16 mouse cellular contexts compared by ENCODE assay signal in the genomic region with DNA sequence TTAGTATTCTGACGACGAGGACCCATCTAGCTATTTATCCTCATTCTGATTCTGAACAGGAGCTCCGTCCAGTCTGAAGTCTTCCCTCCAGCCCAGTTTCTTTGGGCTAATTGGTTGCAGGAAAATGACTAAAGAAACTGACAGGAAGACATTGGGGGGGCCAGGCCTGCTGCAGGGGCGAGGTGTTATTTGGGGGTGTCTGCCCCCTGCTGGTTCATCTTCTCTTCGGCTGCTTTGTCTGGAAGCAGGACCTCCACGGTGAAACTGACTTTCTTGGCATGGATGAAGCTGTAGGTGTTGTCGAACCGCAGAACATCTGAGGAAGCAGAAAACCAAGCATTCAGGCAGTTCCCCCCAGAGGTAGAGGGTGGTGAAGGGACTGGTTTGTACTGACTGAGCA. TPM values are rescaled to one million over a fixed set of nuclear protein-coding genes. Genes with fewer than 3 reads are reported as not detected.
DNase-seq lines count a peak whose midpoint lies in the region; ATAC-seq and TF ChIP-seq lines count a peak whose summit lies in the region.
"Had no signal": no experiment of that assay in that cellular context is flagged by ENCODE, and none has a peak within 500 bp of the region (broad histone marks: within the 10 kb centered on the region; RNA-seq: fewer than 3 reads in every experiment).

No protein-coding gene starts in this region.

- no peak overlapping the region for H3K9ac ChIP-seq in kidney, embryonic 14.5 days (ENCODE audit: low read depth, low read length)
- H3K9ac ChIP-seq: limb, embryonic 15.5 days had no signal

- no peaks in the 10 kb centered on the region for H3K9me3 ChIP-seq in kidney, embryonic 14.5 days (ENCODE audit: control insufficient read depth, low read length)
- H3K9me3 ChIP-seq: limb, embryonic 15.5 days; neural tube, embryonic 13.5 days had no signal

- no peak for TF ChIP-seq POLR2A in kidney, adult 2 months (IDR thresholded peaks at IDR 0.05; ENCODE audit: low read depth, low read length)
- TF ChIP-seq POLR2A in spleen, adult 2 months (IDR thresholded peaks at IDR 0.05; ENCODE audit: low read depth, low read length): no peak
- no peak for TF ChIP-seq POLR2A in cortical plate, adult 2 months (IDR thresholded peaks at IDR 0.05; ENCODE audit: extremely low read depth, insufficient read depth, low read length)

- H3K4me1 ChIP-seq in kidney, adult 2 months (ENCODE audit: control insufficient read depth, insufficient read depth, low read length): peaks cover 10% of the 10 kb centered on the region
- H3K4me1 ChIP-seq in kidney, embryonic 14.5 days (ENCODE audit: control insufficient read depth, insufficient read depth, low read length): peaks cover 15% of the 10 kb centered on the region
- peaks cover 10% of the 10 kb centered on the region; the same call in 1 of the 2 replicates for H3K4me1 ChIP-seq in spleen, adult 2 months (ENCODE audit: control insufficient read depth, insufficient read depth, insufficient read length)
- peaks cover 9% of the 10 kb centered on the region for H3K4me1 ChIP-seq in cortical plate, adult 2 months (ENCODE audit: control insufficient read depth, insufficient read depth, low read length)

- no peaks in the 10 kb centered on the region for H3K27me3 ChIP-seq in kidney, adult 2 months (replicated peaks; ENCODE audit: control insufficient read depth, insufficient read depth, low read length)
- no peaks in the 10 kb centered on the region for H3K27me3 ChIP-seq in kidney, embryonic 14.5 days (ENCODE audit: control insufficient read depth, insufficient read depth, low read length)
- no peaks in the 10 kb centered on the region for H3K27me3 ChIP-seq in spleen, adult 2 months (ENCODE audit: control insufficient read depth, insufficient read depth, low read length)
- H3K27me3 ChIP-seq: limb, embryonic 15.5 days; neural tube, embryonic 13.5 days had no signal

- H3K4me2 ChIP-seq in kidney, embryonic 14.5 days (replicated peaks; ENCODE audit: low read depth, low read length): no peak overlapping the region
- H3K4me2 ChIP-seq: limb, embryonic 15.5 days had no signal

- intact Hi-C loops in heart, postnatal 25 days (cut with DNase I): no loop called here

- ATAC-seq in kidney, embryonic 14.5 days (ENCODE audit: low FRiP score, low TSS enrichment): no peak
- ATAC-seq: forebrain, embryonic 16.5 days had no signal

- no peak overlapping the region for H3K4me3 ChIP-seq in kidney, adult 2 months (ENCODE audit: insufficient read depth, low read depth, low read length)
- no peak overlapping the region for H3K4me3 ChIP-seq in kidney, embryonic 14.5 days (ENCODE audit: low read length)
- H3K4me3 ChIP-seq in spleen, adult 2 months (ENCODE audit: extremely low read depth, insufficient read depth, insufficient read length): no peak overlapping the region
- H3K4me3 ChIP-seq in cortical plate, adult 2 months (ENCODE audit: insufficient read depth, low read length): no peak overlapping the region
- H3K4me3 ChIP-seq: limb, embryonic 15.5 days had no signal

- TF ChIP-seq CTCF in kidney, adult 2 months (conservative IDR thresholded peaks at IDR 0.05; ENCODE audit: insufficient read depth, insufficient read length, low read depth, low read length): 0 out of 2 replicates have a peak, but pooled peaks have one; percentile 10
- TF ChIP-seq CTCF in spleen, adult 2 months (IDR thresholded peaks at IDR 0.05; ENCODE audit: extremely low read depth, insufficient read depth, insufficient read length, insufficient replicate concordance): 0 out of 2 replicates have a peak, but pooled peaks have one; percentile 5
- TF ChIP-seq CTCF in cortical plate, adult 2 months (IDR thresholded peaks at IDR 0.05; ENCODE audit: extremely low read depth, insufficient read depth, low read length): 0 out of 2 replicates have a peak, but pooled peaks have one; percentile 11

- no peaks in the 10 kb centered on the region for H3K36me3 ChIP-seq in kidney, adult 2 months (ENCODE audit: control insufficient read depth, insufficient read depth, low read length)
- H3K36me3 ChIP-seq in kidney, embryonic 14.5 days (ENCODE audit: control insufficient read depth, insufficient read depth, low read length): no peaks in the 10 kb centered on the region
- no peaks in the 10 kb centered on the region for H3K36me3 ChIP-seq in spleen, adult 2 months (ENCODE audit: control insufficient read depth, insufficient read depth, low read length)
- H3K36me3 ChIP-seq: limb, embryonic 15.5 days had no signal

- no peak overlapping the region for H3K27ac ChIP-seq in kidney, adult 2 months (ENCODE audit: insufficient read depth, low read depth, low read length)
- no peak overlapping the region for H3K27ac ChIP-seq in kidney, embryonic 14.5 days (ENCODE audit: low read depth, low read length)
- no peak overlapping the region for H3K27ac ChIP-seq in spleen, adult 2 months (ENCODE audit: insufficient read depth, low read length)
- H3K27ac ChIP-seq in cortical plate, adult 2 months (ENCODE audit: insufficient read depth, low read length): no peak overlapping the region
- H3K27ac ChIP-seq: hindbrain, embryonic 14.5 days; macrophage had no signal

- WGBS in kidney, adult 2 months: 66% methylated on average over 8 of the region's 8 CpGs
- WGBS in kidney, embryonic 14.5 days: 72% methylated on average over 8 of the region's 8 CpGs
- WGBS in spleen, adult 2 months: 45% methylated on average over 8 of the region's 8 CpGs

- no peak for DNase-seq in kidney, adult 2 months
- DNase-seq in spleen, adult 2 months (ENCODE audit: low read depth in 1 of 2, low spot score in 2 of 2): no peak
- DNase-seq in spleen, postnatal 36 days (ENCODE audit: low spot score in 2 of 2): no peak
- peak; percentile 68 for DNase-seq in thymus, postnatal 4 days
- DNase-seq in adrenal gland, postnatal 4 days (ENCODE audit: low spot score in 2 of 2): no peak
- no peak for DNase-seq in heart, postnatal 25 days (ENCODE audit: low spot score)
- DNase-seq: gastrocnemius, postnatal 14 days; kidney, postnatal 4 days had no signal

RNA-seq across cellular contexts. Expression of a gene that starts 2.9 kb away (rescaled TPM):
- polyA plus RNA-seq in kidney, adult 2 months (2012; rRNA removed): 30.1 and 31.2 TPM in 2 replicates
- 11.5 and 15.9 TPM in 2 replicates for polyA plus RNA-seq in kidney, embryonic 14.5 days (2014; fragmentation: Nextera tagmentation; extraction: Ambion mirVana)
- 5.1 and 6.2 TPM in 2 replicates for polyA plus RNA-seq in spleen, adult 2 months (2012; rRNA removed)
- 82.5 and 92.9 TPM in 2 replicates for polyA plus RNA-seq in cortical plate, adult 2 months (2012; rRNA removed)
- total RNA-seq in adrenal gland, postnatal 4 days (2021): 10 to 100 TPM; 17.3 to 17.7 TPM
- 100 to 1,000 TPM; 142 to 144 TPM for total RNA-seq in heart, postnatal 25 days (2021)

RNA-seq across cellular contexts. Expression of a gene that starts 25.1 kb away (rescaled TPM):
- polyA plus RNA-seq in kidney, adult 2 months (2012; rRNA removed): 1.5 and 1.8 TPM in 2 replicates
- 1.1 and 1.2 TPM in 2 replicates for polyA plus RNA-seq in kidney, embryonic 14.5 days (2014; fragmentation: Nextera tagmentation; extraction: Ambion mirVana)
- 1.9 and 2.9 TPM in 2 replicates for polyA plus RNA-seq in spleen, adult 2 months (2012; rRNA removed)
- 40.1 and 42.9 TPM in 2 replicates for polyA plus RNA-seq in cortical plate, adult 2 months (2012; rRNA removed)
- total RNA-seq in adrenal gland, postnatal 4 days (2021): 10 to 100 TPM in 1 of 2 experiments, 1 to 10 TPM in 1; 4.4 to 15.0 TPM
- total RNA-seq in heart, postnatal 25 days (2021): 1 to 10 TPM in 1 of 2 experiments, under 1 TPM in 1; 0.73 to 1.1 TPM

RNA-seq across cellular contexts. Expression of a gene that starts 33.5 kb away (rescaled TPM):
- 8.8 and 11.7 TPM in 2 replicates for polyA plus RNA-seq in kidney, adult 2 months (2012; rRNA removed)
- not detected in 2 replicates for polyA plus RNA-seq in kidney, embryonic 14.5 days (2014; fragmentation: Nextera tagmentation; extraction: Ambion mirVana)
- not detected in 2 replicates for polyA plus RNA-seq in spleen, adult 2 months (2012; rRNA removed)
- 0.44 and 0.52 TPM in 2 replicates for polyA plus RNA-seq in cortical plate, adult 2 months (2012; rRNA removed)
- under 1 TPM; 0.51 to 0.59 TPM for total RNA-seq in adrenal gland, postnatal 4 days (2021)
- total RNA-seq in heart, postnatal 25 days (2021): not detected
- total RNA-seq: gastrocnemius, postnatal 14 days had no signal
- polyA plus RNA-seq: heart, embryonic 14.5 days; limb, embryonic 15.5 days; macrophage had no signal

RNA-seq across cellular contexts. Expression of a gene that starts 36.9 kb away (rescaled TPM):
- polyA plus RNA-seq in kidney, adult 2 months (2012; rRNA removed): 25.2 and 26.7 TPM in 2 replicates
- 21.0 and 28.3 TPM in 2 replicates for polyA plus RNA-seq in kidney, embryonic 14.5 days (2014; fragmentation: Nextera tagmentation; extraction: Ambion mirVana)
- polyA plus RNA-seq in spleen, adult 2 months (2012; rRNA removed): 20.6 and 26.2 TPM in 2 replicates
- 34.9 and 36.5 TPM in 2 replicates for polyA plus RNA-seq in cortical plate, adult 2 months (2012; rRNA removed)
- total RNA-seq in adrenal gland, postnatal 4 days (2021): 10 to 100 TPM; 32.0 to 34.8 TPM
- total RNA-seq in heart, postnatal 25 days (2021): 10 to 100 TPM; 13.2 to 13.8 TPM

Comparison
In these comparisons a context has a peak if more than half of its experiments do, and no peak if none do; other contexts are left out.
1. RNA of a gene that starts 25.1 kb away (polyA plus RNA-seq): 40.1 to 42.9 TPM in cortical plate, adult 2 months; 1.9 to 2.9 TPM in spleen, adult 2 months, 1.5 to 1.8 TPM in kidney, adult 2 months and 1.1 to 1.2 TPM in kidney, embryonic 14.5 days; every median in the first group is over 10 times any median in the second.
2. Peak in every context shown above with its lines, with median percentiles within 50 percentile points of each other: CTCF ChIP-seq.